Mouse (Mus musculus) MEL (cell line): ENCODE measurements around the gene Klhl23. TPM values are rescaled to one million over a fixed set of nuclear protein-coding genes. Genes with fewer than 3 reads are reported as not detected.

Experiments
- DNase-seq: peaks from one replicate; pipeline ENCODE4 v3.0.0; 2011; ENCODE audit warnings: low read depth, low spot score
- H3K27ac ChIP-seq: 2 replicates; pipeline ENCODE4 v1.5.1; 2012; ENCODE audit warnings: low read depth, mild to moderate bottlenecking, control low read depth, low read length, moderate library complexity; ENCODE audit not compliant: control insufficient read depth
- H3K27me3 ChIP-seq, 2 experiments: fragments of 150-350 bp in 1 of 2; sonication (generic) in 1 of 2; 2 replicates each; pipeline ENCODE4 v1.6.1; 2012; ENCODE audit warnings: low read length in 2 of 2, mild to moderate bottlenecking in 2 of 2, improper control_type of control experiment in 1 of 2, moderate library complexity in 1 of 2; ENCODE audit not compliant: insufficient read depth in 2 of 2, control insufficient read depth in 1 of 2
- H3K36me3 ChIP-seq, 2 experiments: 2 replicates each; pipeline ENCODE4 v1.6.1; 2012 to 2014; ENCODE audit warnings: low read length in 2 of 2, improper control_type of control experiment in 1 of 2, inconsistent platforms in 1 of 2, mild to moderate bottlenecking in 1 of 2; ENCODE audit not compliant: insufficient read depth in 2 of 2, control insufficient read depth in 1 of 2
- H3K4me1 ChIP-seq, 2 experiments: fragments of 150-350 bp in 1 of 2; sonication (generic) in 1 of 2; 2 replicates each; pipeline ENCODE4 v1.6.1; 2012; ENCODE audit warnings: low read length in 2 of 2, improper control_type of control experiment in 1 of 2, mild to moderate bottlenecking in 1 of 2; ENCODE audit not compliant: insufficient read depth in 2 of 2, control insufficient read depth in 1 of 2
- H3K4me3 ChIP-seq, 2 experiments: fragments of 150-350 bp in 1 of 2; sonication (generic) in 1 of 2; 2 replicates each; pipeline ENCODE4 v1.5.1; 2012; ENCODE audit warnings: low read depth in 2 of 2, low read length in 2 of 2, mild to moderate bottlenecking in 2 of 2, moderate library complexity in 2 of 2, control low read depth in 1 of 2, improper control_type of control experiment in 1 of 2; ENCODE audit not compliant: control insufficient read depth in 1 of 2, insufficient read depth in 1 of 2
- H3K79me2 ChIP-seq: 2 replicates; pipeline ENCODE4 v1.6.1; 2012; ENCODE audit warnings: mild to moderate bottlenecking, low read length, moderate library complexity; ENCODE audit not compliant: control insufficient read depth, poor library complexity, insufficient read depth
- H3K9ac ChIP-seq: 2 replicates; pipeline ENCODE4 v1.6.1; 2012; ENCODE audit warnings: low read depth, mild to moderate bottlenecking, control low read depth, low read length, moderate library complexity; ENCODE audit not compliant: control insufficient read depth, poor library complexity, severe bottlenecking
- H3K9me3 ChIP-seq: fragments of 150-350 bp; sonication (generic); replicated peaks from 2 replicates; pipeline ENCODE4 v1.6.1; 2012; ENCODE audit warnings: mild to moderate bottlenecking, low read length, improper control_type of control experiment, moderate library complexity; ENCODE audit not compliant: insufficient read depth
- BHLHE40 ChIP-seq: IDR thresholded peaks from 2 replicates; pipeline ENCODE4 v1.6.1; 2012; ENCODE audit warnings: low read depth, mild to moderate bottlenecking, inconsistent platforms, low read length, improper control_type of control experiment, borderline replicate concordance
- CHD1 ChIP-seq: IDR thresholded peaks from 2 replicates; pipeline ENCODE4 v1.6.1; 2012; ENCODE audit warnings: low read depth, mild to moderate bottlenecking, inconsistent platforms, low read length, improper control_type of control experiment
- CHD2 ChIP-seq: IDR thresholded peaks from 2 replicates; pipeline ENCODE4 v1.6.1; 2011; ENCODE audit warnings: low read length, improper control_type of control experiment
- CTCF ChIP-seq, 3 experiments: IDR thresholded peaks in 2 of 3; conservative IDR thresholded peaks in 1 of 3; 2 replicates each; pipeline ENCODE4 v1.5.1; 2011 to 2012; ENCODE audit warnings: low read length in 3 of 3, low read depth in 2 of 3, mild to moderate bottlenecking in 2 of 3, improper control_type of control experiment in 1 of 3, inconsistent platforms in 1 of 3, mixed read lengths in 1 of 3, moderate library complexity in 1 of 3; ENCODE audit not compliant: control insufficient read depth in 1 of 3, insufficient read depth in 1 of 3, poor library complexity in 1 of 3, severe bottlenecking in 1 of 3
- E2F4 ChIP-seq: IDR thresholded peaks from 2 replicates; pipeline ENCODE4 v1.6.1; 2011; ENCODE audit warnings: low read depth, low read length, improper control_type of control experiment, borderline replicate concordance
- ELF1 ChIP-seq: IDR thresholded peaks from 2 replicates; pipeline ENCODE4 v1.6.1; 2014; ENCODE audit warnings: low read depth, mild to moderate bottlenecking, inconsistent platforms, low read length, improper control_type of control experiment, moderate library complexity
- EP300 ChIP-seq, 2 experiments: IDR thresholded peaks; 2 replicates each; pipeline ENCODE4 v1.6.1; 2011; ENCODE audit warnings: improper control_type of control experiment in 2 of 2, low read length in 2 of 2, low read depth in 1 of 2, mild to moderate bottlenecking in 1 of 2
- ETS1 ChIP-seq: IDR thresholded peaks from 2 replicates; pipeline ENCODE4 v1.6.1; 2012; ENCODE audit warnings: low read depth, mild to moderate bottlenecking, inconsistent platforms, low read length, improper control_type of control experiment, moderate library complexity
- GABPA ChIP-seq: IDR thresholded peaks from 2 replicates; pipeline ENCODE4 v1.6.1; 2012; ENCODE audit warnings: low read depth, mild to moderate bottlenecking, inconsistent platforms, low read length, improper control_type of control experiment, moderate library complexity
- GATA1 ChIP-seq: IDR thresholded peaks from 2 replicates; pipeline ENCODE4 v1.6.1; 2011; ENCODE audit warnings: low read depth, low read length, improper control_type of control experiment
- HCFC1 ChIP-seq: IDR thresholded peaks from 2 replicates; pipeline ENCODE4 v1.6.1; 2012; ENCODE audit warnings: low read depth, mild to moderate bottlenecking, inconsistent platforms, low read length, improper control_type of control experiment, moderate library complexity
- KAT2A ChIP-seq: conservative IDR thresholded peaks from 2 replicates; pipeline ENCODE4 v1.6.1; 2012; ENCODE audit warnings: low read depth, low read length, improper control_type of control experiment, inconsistent platforms
- MAFK ChIP-seq: IDR thresholded peaks from 2 replicates; pipeline ENCODE4 v1.6.1; 2011; ENCODE audit warnings: low read depth, mild to moderate bottlenecking, low read length, improper control_type of control experiment, borderline replicate concordance
- MAX ChIP-seq: IDR thresholded peaks from 2 replicates; pipeline ENCODE4 v1.6.1; 2011; ENCODE audit warnings: low read length, improper control_type of control experiment
- MAZ ChIP-seq: IDR thresholded peaks from 2 replicates; pipeline ENCODE4 v1.6.1; 2012; ENCODE audit warnings: low read depth, mild to moderate bottlenecking, inconsistent platforms, low read length, improper control_type of control experiment
- MEF2A ChIP-seq: IDR thresholded peaks from 2 replicates; pipeline ENCODE4 v1.6.1; 2014; ENCODE audit warnings: low read depth, mild to moderate bottlenecking, inconsistent platforms, low read length, improper control_type of control experiment; ENCODE audit not compliant: poor library complexity, insufficient replicate concordance, severe bottlenecking; ENCODE audit errors: extremely low read depth
- MXI1 ChIP-seq: IDR thresholded peaks from 2 replicates; pipeline ENCODE4 v1.6.1; 2011; ENCODE audit warnings: mild to moderate bottlenecking, low read depth, low read length, improper control_type of control experiment
- MYC ChIP-seq: IDR thresholded peaks from 2 replicates; pipeline ENCODE4 v1.6.1; 2011; ENCODE audit warnings: low read depth, mild to moderate bottlenecking, low read length, improper control_type of control experiment, moderate library complexity
- NELFE ChIP-seq: IDR thresholded peaks from 2 replicates; pipeline ENCODE4 v1.6.1; 2011; ENCODE audit warnings: low read depth, low read length, improper control_type of control experiment
- NRF1 ChIP-seq: IDR thresholded peaks from 2 replicates; pipeline ENCODE4 v1.6.1; 2014; ENCODE audit warnings: low read depth, mild to moderate bottlenecking, inconsistent platforms, low read length, improper control_type of control experiment, moderate library complexity; ENCODE audit not compliant: poor library complexity, insufficient read depth, severe bottlenecking
- POLR2A ChIP-seq, 2 experiments: IDR thresholded peaks; 2 replicates each; pipeline ENCODE4 v1.6.1; 2011 to 2012; ENCODE audit warnings: low read length in 2 of 2, mild to moderate bottlenecking in 2 of 2, control low read depth in 1 of 2, improper control_type of control experiment in 1 of 2, low read depth in 1 of 2, moderate library complexity in 1 of 2; ENCODE audit not compliant: control insufficient read depth in 1 of 2, insufficient read depth in 1 of 2, poor library complexity in 1 of 2
- POLR2AphosphoS2 ChIP-seq: IDR thresholded peaks from 2 replicates; pipeline ENCODE4 v1.6.1; 2011; ENCODE audit warnings: low read length, improper control_type of control experiment
- POLR2AphosphoS5 ChIP-seq: IDR thresholded peaks from 2 replicates; pipeline ENCODE4 v1.6.1; 2012; ENCODE audit warnings: low read depth, borderline replicate concordance, mild to moderate bottlenecking, inconsistent platforms, low read length, moderate library complexity, mixed read lengths
- RAD21 ChIP-seq: IDR thresholded peaks from 2 replicates; pipeline ENCODE4 v1.6.1; 2011; ENCODE audit warnings: mild to moderate bottlenecking, low read depth, low read length, improper control_type of control experiment
- RCOR1 ChIP-seq: IDR thresholded peaks from 2 replicates; pipeline ENCODE4 v1.6.1; 2012; ENCODE audit warnings: low read depth, mild to moderate bottlenecking, inconsistent platforms, low read length, improper control_type of control experiment
- SIN3A ChIP-seq: IDR thresholded peaks from 2 replicates; pipeline ENCODE4 v1.6.1; 2012; ENCODE audit warnings: low read length, improper control_type of control experiment, inconsistent platforms
- SMC3 ChIP-seq: IDR thresholded peaks from 2 replicates; pipeline ENCODE4 v1.6.1; 2011; ENCODE audit warnings: low read depth, low read length, improper control_type of control experiment
- TBP ChIP-seq: IDR thresholded peaks from 2 replicates; pipeline ENCODE4 v1.8.0; 2011; ENCODE audit warnings: low read depth, low read length, improper control_type of control experiment
- TCF12 ChIP-seq: IDR thresholded peaks from 2 replicates; pipeline ENCODE4 v1.6.1; 2014; ENCODE audit warnings: low read depth, mild to moderate bottlenecking, inconsistent platforms, low read length, improper control_type of control experiment, moderate library complexity
- UBTF ChIP-seq: IDR thresholded peaks from 2 replicates; pipeline ENCODE4 v1.6.1; 2012; ENCODE audit warnings: low read depth, mild to moderate bottlenecking, inconsistent platforms, low read length, improper control_type of control experiment, moderate library complexity, borderline replicate concordance; ENCODE audit not compliant: insufficient read depth
- USF1 ChIP-seq: IDR thresholded peaks from 2 replicates; pipeline ENCODE4 v1.6.1; 2014; ENCODE audit warnings: low read depth, mild to moderate bottlenecking, inconsistent platforms, low read length, improper control_type of control experiment, moderate library complexity
- USF2 ChIP-seq, 2 experiments: IDR thresholded peaks; 2 replicates each; pipeline ENCODE4 v1.6.1; 2011 to 2012; ENCODE audit warnings: improper control_type of control experiment in 2 of 2, low read length in 2 of 2, borderline replicate concordance in 1 of 2, inconsistent platforms in 1 of 2, low read depth in 1 of 2, mild to moderate bottlenecking in 1 of 2; ENCODE audit not compliant: insufficient read depth in 1 of 2
- ZC3H11A ChIP-seq: IDR thresholded peaks from 2 replicates; pipeline ENCODE4 v1.6.1; 2012; ENCODE audit warnings: low read depth, mild to moderate bottlenecking, inconsistent platforms, low read length, improper control_type of control experiment
- ZKSCAN1 ChIP-seq: IDR thresholded peaks from 2 replicates; pipeline ENCODE4 v1.6.1; 2012; ENCODE audit warnings: low read depth, mild to moderate bottlenecking, inconsistent platforms, low read length, improper control_type of control experiment, moderate library complexity
- ZMIZ1 ChIP-seq: IDR thresholded peaks from 2 replicates; pipeline ENCODE4 v1.6.1; 2012; ENCODE audit warnings: low read depth, mild to moderate bottlenecking, inconsistent platforms, low read length, improper control_type of control experiment, moderate library complexity
- ZNF384 ChIP-seq: IDR thresholded peaks from 2 replicates; pipeline ENCODE4 v1.6.1; 2012; ENCODE audit warnings: low read depth, mild to moderate bottlenecking, inconsistent platforms, low read length, improper control_type of control experiment
- polyA plus RNA-seq, 2 experiments: library from polyadenylated mRNA; stranded (reverse) in 1 of 2; unstranded in 1 of 2; fragments of >175 nt in 1 of 2; fragments of >200 nt in 1 of 2; gene quantifications; 2 replicates each; pipeline versions ENCODE4 v1.2.1 to v1.2.4; 2012; ENCODE audit warnings: low replicate concordance in 2 of 2, low read depth in 1 of 2; ENCODE audit not compliant: insufficient read length in 2 of 2, insufficient read depth in 1 of 2, missing spikeins in 1 of 2
- total RNA-seq: library from RNA; depleted of rRNA; stranded (reverse); fragments of 300-350 nt; gene quantifications from 2 replicates; pipeline ENCODE4 v1.2.3, GENCODE M21; 2012; rRNA removed

Klhl23 gene
- 24.8 and 27.6 TPM in 2 replicates for total RNA-seq
- polyA plus RNA-seq: 100 to 1,000 TPM in 1 of 2 experiments, 10 to 100 TPM in 1; 31.4 to 238 TPM

GRCm38 (mm10) chr2:69821711-69822110, at the start of gene Klhl23:
Gene Klhl23 (plus strand): TSS chr2:69821944.
- Histone ChIP-seq H3K27ac (peak within 1 kb of the TSS; percentile 73), H3K9ac (peak within 1 kb of the TSS; percentile 76), H3K9me3 (no peaks in the 10 kb centered on the region), H3K4me3 (peak within 1 kb of the TSS; percentile 60 to 92), H3K79me2 (peaks cover 14% of the 10 kb centered on the region), H3K27me3 (no peaks in the 10 kb centered on the region), H3K36me3 (peaks cover 0 to 30% of the 10 kb centered on the region in 2 experiments; a peak in 3 of 4 replicates), H3K4me1 (peaks cover 23 to 27% of the 10 kb centered on the region in 2 experiments)
- DNase-seq: peak; percentile 88
- TF ChIP-seq MXI1 (no peak; the same call in 1 of the 2 replicates), MEF2A (0 out of 2 replicates have a peak, but pooled peaks have one; percentile 67), MAFK (no peak), ZKSCAN1 (no peak), CTCF (IDR thresholded peaks at IDR 0.05 in 2 of 3, conservative IDR thresholded peaks at IDR 0.05 in 1 of 3; ENCODE audit: control insufficient read depth in 1 of 3, insufficient read depth in 1 of 3, low read depth in 2 of 3, low read length in 3 of 3, poor library complexity in 1 of 3, severe bottlenecking in 1 of 3) (no peak), EP300 (IDR thresholded peaks at IDR 0.05; ENCODE audit: low read depth in 1 of 2, low read length in 2 of 2) (peak in 1 of 2 experiments; percentile 56; a peak in 3 of 4 replicates), MAX (no peak), CHD2 (no peak), MAZ (peak; percentile 43; the same call in 1 of the 2 replicates), USF1 (no peak), ZMIZ1 (peak; percentile 66), NELFE (peak; percentile 78), POLR2A (IDR thresholded peaks at IDR 0.05; ENCODE audit: control insufficient read depth in 1 of 2, insufficient read depth in 1 of 2, low read depth in 1 of 2, low read length in 2 of 2, poor library complexity in 1 of 2) (peak in 1 of 2 experiments; percentile 84; a peak in 2 of 4 replicates), POLR2AphosphoS5 (no peak), GATA1 (peak; percentile 38), CHD1 (peak; percentile 84; the same call in 1 of the 2 replicates), BHLHE40 (no peak), KAT2A (no peak; the same call in 1 of the 2 replicates), ZC3H11A (no peak), RAD21 (no peak), MYC (no peak), SIN3A (peak; percentile 84), TCF12 (peak; percentile 49), USF2 (IDR thresholded peaks at IDR 0.05; ENCODE audit: borderline replicate concordance in 1 of 2, insufficient read depth in 1 of 2, low read depth in 1 of 2, low read length in 2 of 2) (no peak), SMC3 (no peak), HCFC1 (peak; percentile 71), TBP (peak; percentile 85), E2F4 (no peak), GABPA (no peak), NRF1 (no peak), POLR2AphosphoS2 (peak; percentile 60; the same call in 1 of the 2 replicates), ZNF384 (0 out of 2 replicates have a peak, but pooled peaks have one; percentile 12), ETS1 (peak; percentile 49; the same call in 1 of the 2 replicates), ELF1 (peak; percentile 82), RCOR1 (no peak), UBTF (no peak)
